Mouse (Mus musculus): ENCODE data around the gene Ptgfrn. TPM values are rescaled to one million over a fixed set of nuclear protein-coding genes. Genes with fewer than 3 reads are reported as not detected.

Gene Ptgfrn
- polyA plus RNA-seq, 1 experiment from 2014 or later, result 6.3 TPM

DNA sequence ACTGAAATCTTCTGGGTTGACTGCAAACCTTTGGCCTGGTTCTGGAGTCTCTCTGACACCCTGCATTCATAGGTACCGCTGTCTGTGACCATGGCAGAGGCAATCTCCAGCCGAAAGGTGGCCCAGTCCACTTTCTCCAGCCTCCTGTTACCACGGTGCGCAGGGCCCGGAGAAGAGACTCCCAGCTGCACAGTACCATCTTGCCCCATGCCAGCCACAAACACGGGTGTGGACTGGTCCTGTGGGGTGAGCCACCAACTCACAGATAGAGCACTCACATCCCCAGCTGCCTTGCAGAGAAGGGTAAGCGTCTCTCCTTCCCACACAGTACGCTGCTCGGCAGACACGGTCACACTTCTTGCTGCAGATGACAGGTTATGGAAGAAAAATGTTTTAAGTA is 97.1 kb downstream of the Ptgfrn start:
- WGBS, result 93% methylated on average over 10 of the region's 10 CpGs
- ATAC-seq (ENCODE audit: insufficient number of reproducible peaks, insufficient read depth, low FRiP score, low TSS enrichment), result no peak
- Histone ChIP-seq H3K9ac (no peak overlapping the region), H3K9me3 (no peaks in the 10 kb centered on the region), H3K4me2 (replicated peaks) (no peak overlapping the region), H3K4me1 (peaks cover 23% of the 10 kb centered on the region), H3K36me3 (no peaks in the 10 kb centered on the region), H3K4me3 (no peak overlapping the region), H3K27ac (no peak overlapping the region), H3K27me3 (no peaks in the 10 kb centered on the region)

DNA sequence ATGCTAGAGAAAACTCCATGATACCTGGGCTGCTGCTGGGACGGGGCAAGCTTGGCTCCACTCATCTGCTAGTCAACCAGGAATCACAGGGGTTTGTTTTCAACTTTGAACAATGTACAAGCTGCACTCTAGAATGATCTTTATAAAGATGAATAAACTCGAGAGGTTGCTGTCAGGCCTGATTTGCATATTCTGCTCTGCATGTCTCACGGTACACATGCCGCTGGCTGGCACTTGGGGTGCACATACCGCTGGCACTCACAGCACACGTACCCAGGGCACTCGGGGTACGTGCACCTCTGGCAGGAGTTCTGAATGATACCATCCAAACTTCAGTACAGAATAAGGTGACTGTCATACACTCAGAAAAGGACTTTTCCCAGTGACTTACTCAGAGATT is 97.5 kb downstream of the Ptgfrn start:
- Histone ChIP-seq H3K4me2 (replicated peaks) (no peak overlapping the region), H3K27me3 (no peaks in the 10 kb centered on the region), H3K4me1 (peaks cover 23% of the 10 kb centered on the region), H3K9me3 (no peaks in the 10 kb centered on the region), H3K9ac (no peak overlapping the region), H3K27ac (no peak overlapping the region), H3K4me3 (no peak overlapping the region), H3K36me3 (no peaks in the 10 kb centered on the region)
- WGBS, result 86% methylated on average over 8 of the region's 8 CpGs
- ATAC-seq (ENCODE audit: insufficient number of reproducible peaks, insufficient read depth, low FRiP score, low TSS enrichment), result no peak

DNA sequence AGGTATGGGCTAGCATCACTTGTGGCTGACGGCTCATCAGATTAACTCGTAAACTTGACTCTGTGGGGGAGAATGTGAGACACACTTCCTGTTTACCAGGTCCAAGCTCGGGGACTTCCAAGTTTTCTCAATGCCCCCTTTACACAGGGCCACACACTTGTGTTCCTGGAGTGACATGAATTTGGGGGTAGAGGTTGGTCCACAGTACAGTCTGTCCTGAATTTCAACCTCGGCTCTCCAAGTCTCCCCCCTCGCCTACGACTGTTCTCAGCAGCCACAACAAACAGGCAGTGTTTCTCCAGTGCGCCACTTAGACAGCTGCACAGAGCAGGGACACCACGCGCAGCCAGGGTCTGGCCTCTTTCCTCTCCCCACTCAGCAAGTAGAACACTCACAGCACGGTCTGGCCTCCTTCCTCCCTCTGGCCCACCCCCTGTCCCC is 97.9 kb downstream of the Ptgfrn start:
- Histone ChIP-seq H3K27ac (no peak overlapping the region), H3K4me3 (no peak overlapping the region), H3K36me3 (no peaks in the 10 kb centered on the region), H3K27me3 (no peaks in the 10 kb centered on the region), H3K9me3 (no peaks in the 10 kb centered on the region), H3K4me2 (replicated peaks) (no peak overlapping the region), H3K9ac (no peak overlapping the region), H3K4me1 (peaks cover 25% of the 10 kb centered on the region)
- no peak for ATAC-seq (ENCODE audit: insufficient number of reproducible peaks, insufficient read depth, low FRiP score, low TSS enrichment)
- WGBS, result 48% methylated on average over 10 of the region's 10 CpGs

DNA sequence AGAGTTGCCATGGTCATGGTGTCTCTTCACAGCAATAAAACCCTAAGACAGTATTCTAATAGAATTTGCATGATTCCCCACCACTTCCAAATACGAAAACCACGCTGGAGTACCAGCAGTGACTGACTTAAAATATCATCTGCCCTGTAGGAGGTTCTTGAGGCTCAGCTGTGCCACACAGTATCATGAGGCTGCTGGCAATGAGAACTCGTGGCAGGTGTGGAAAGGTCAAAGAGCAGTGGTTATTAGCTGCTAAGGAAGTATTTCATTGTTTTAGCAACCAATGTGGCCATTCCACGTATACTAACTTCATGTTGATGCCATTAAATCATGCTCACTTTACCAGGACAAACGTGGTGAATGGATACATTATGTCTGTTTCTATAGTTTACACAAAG is 98.9 kb downstream of the Ptgfrn start:
- no peak overlapping the region for H3K9ac ChIP-seq
- H3K36me3 ChIP-seq, result no peaks in the 10 kb centered on the region
- no peak for ATAC-seq (ENCODE audit: insufficient number of reproducible peaks, insufficient read depth, low FRiP score, low TSS enrichment)
- H3K27me3 ChIP-seq, result no peaks in the 10 kb centered on the region
- no peaks in the 10 kb centered on the region for H3K9me3 ChIP-seq
- H3K4me2 ChIP-seq (replicated peaks), result no peak overlapping the region
- 60% methylated on average over 5 of the region's 5 CpGs for WGBS
- no peak overlapping the region for H3K4me3 ChIP-seq
- peaks cover 27% of the 10 kb centered on the region for H3K4me1 ChIP-seq
- no peak overlapping the region for H3K27ac ChIP-seq

DNA sequence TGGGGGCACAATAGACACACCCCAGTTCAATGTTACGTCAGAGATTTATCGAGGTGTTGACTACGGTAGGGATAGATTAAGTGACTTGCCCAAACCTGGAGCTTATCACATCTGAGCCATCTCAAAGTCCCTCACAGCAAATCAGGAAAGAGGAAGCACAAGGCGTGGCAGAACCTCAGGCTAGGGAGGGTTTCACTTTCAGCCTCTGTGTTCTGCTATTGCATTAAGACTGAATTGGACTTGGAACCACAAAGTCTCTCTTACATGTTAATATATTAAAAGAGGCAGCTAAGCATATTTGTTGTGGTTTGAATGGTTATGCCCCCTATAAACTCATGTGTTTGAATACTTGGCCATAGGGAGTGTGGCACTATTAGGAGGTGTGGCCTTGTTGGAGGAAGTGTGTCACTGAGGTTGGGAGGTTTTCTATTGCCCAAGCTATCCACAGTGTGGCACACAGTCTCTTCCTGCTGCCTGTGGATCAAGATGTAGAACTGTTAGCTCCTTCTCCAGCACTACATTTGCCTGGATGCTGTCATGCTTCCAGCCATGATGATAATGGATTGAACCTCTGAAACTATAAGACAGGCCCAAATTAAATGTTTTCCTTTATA is 99.4 kb downstream of the Ptgfrn start:
- H3K4me2 ChIP-seq (replicated peaks), result no peak overlapping the region
- H3K27ac ChIP-seq, result no peak overlapping the region
- no peak for ATAC-seq (ENCODE audit: insufficient number of reproducible peaks, insufficient read depth, low FRiP score, low TSS enrichment)
- WGBS, result 87% methylated on average over 4 of the region's 4 CpGs
- no peak overlapping the region for H3K4me3 ChIP-seq
- H3K4me1 ChIP-seq, result peaks cover 27% of the 10 kb centered on the region
- no peaks in the 10 kb centered on the region for H3K27me3 ChIP-seq
- no peaks in the 10 kb centered on the region for H3K9me3 ChIP-seq
- no peak overlapping the region for H3K9ac ChIP-seq
- H3K36me3 ChIP-seq, result no peaks in the 10 kb centered on the region

DNA sequence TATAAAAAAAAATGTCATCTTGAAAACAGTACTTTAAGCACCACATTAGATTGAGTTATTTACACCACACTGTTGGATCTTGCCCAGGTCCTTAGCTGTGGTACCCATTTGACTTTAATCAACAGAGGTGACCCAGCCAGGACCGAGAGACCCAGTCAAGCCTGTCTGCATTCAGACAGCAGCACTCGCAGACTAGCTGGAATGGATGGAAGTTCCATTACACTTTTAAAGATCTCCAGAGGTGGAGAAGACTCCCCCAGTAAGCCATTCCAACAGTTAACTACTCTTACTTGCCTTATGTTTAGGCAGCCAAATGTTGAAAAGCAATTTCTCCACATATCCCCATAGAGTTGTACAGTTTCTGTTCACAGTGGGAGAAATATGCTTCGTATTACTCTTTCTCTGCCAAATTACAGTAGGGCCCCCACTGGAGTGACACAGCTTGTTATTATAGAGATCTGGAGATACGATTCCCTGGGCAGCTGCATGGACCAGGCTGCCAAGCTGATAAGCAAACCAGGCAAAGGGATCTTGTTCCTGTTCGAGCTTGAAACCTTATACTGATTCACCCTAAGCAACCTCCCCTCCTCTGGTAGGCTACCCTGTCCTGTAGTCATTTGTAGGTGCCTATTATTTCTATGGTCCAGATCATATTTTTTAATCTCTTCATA is 102.8 kb downstream of the Ptgfrn start:
- Histone ChIP-seq H3K27ac (no peak overlapping the region), H3K36me3 (no peaks in the 10 kb centered on the region), H3K9me3 (no peaks in the 10 kb centered on the region), H3K4me1 (0 out of 2 replicates have a peak, but pooled peaks cover 13% of the 10 kb centered on the region), H3K9ac (no peak overlapping the region), H3K4me2 (replicated peaks) (no peak overlapping the region), H3K4me3 (no peak overlapping the region), H3K27me3 (no peaks in the 10 kb centered on the region)
- ATAC-seq (ENCODE audit: insufficient number of reproducible peaks, insufficient read depth, low FRiP score, low TSS enrichment), result no peak
- 55% methylated on average over 5 of the region's 5 CpGs for WGBS

DNA sequence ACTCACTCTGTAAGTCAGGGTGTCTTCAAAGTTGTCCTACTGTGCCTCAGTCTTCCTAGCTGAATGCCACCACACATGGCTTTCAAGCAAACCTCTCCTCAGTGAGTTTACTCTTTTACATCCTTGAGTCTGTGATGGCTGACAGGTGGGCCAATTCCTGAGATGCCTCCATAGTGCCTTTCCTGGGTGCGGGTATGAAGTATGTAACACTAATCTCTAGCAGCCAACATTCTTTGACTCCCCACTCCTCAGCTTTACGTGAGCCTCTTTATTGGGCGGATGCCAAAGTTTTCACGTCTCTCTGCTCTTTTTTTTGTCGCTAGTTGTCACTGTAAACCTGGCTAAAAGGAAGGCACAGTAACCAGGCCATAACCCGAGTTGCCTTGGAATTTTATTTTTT is 104.7 kb downstream of the Ptgfrn start:
- Histone ChIP-seq H3K4me2 (replicated peaks) (no peak overlapping the region), H3K27me3 (no peaks in the 10 kb centered on the region), H3K9ac (no peak overlapping the region), H3K36me3 (no peaks in the 10 kb centered on the region), H3K4me3 (no peak overlapping the region), H3K9me3 (no peaks in the 10 kb centered on the region), H3K4me1 (0 out of 2 replicates have a peak, but pooled peaks cover 5% of the 10 kb centered on the region), H3K27ac (no peak overlapping the region)
- no peak for ATAC-seq (ENCODE audit: insufficient number of reproducible peaks, insufficient read depth, low FRiP score, low TSS enrichment)
- 75% methylated on average over 6 of the region's 6 CpGs for WGBS

DNA sequence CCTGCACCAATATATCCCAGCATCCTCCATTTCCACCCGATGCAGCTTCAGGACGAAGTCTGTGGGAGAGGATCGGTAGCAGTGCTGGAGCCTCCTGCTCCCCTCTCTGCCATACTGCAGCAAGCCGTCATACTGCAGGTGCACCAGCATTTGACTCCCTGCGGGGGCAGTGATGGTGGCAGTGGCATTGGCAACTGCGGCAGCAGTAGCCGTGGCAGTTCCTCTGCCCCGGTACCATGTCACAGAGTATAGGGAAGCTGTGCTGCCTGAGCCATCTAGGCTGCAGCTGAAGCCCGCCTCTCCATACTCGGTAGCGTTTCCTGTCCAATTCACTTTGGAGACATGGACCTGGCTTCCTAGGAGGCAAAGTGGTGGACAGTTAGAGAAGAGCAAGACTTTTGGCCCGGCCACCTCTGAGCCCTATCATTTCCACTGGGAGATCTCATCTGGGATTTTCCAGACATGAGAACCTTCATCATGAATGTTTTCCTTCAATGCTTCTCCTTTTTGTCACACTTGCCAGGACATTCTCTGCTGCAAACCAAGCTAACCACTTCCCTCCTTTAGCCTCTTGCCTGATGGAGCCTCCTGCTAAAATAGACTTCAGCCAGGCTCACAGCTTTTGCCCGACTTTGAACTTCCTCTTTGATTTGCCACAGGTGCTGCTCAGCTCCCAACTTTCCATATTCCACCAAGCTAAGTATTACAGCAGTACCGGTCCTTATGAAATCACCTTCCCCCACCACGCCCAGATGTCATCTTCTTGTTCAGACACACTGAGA is 106.3 kb downstream of the Ptgfrn start:
- Histone ChIP-seq H3K9ac (no peak overlapping the region), H3K9me3 (no peaks in the 10 kb centered on the region), H3K4me2 (replicated peaks) (no peak overlapping the region), H3K27me3 (no peaks in the 10 kb centered on the region), H3K36me3 (no peaks in the 10 kb centered on the region), H3K4me1 (0 out of 2 replicates have a peak, but pooled peaks cover 8% of the 10 kb centered on the region), H3K4me3 (no peak overlapping the region), H3K27ac (no peak overlapping the region)
- 86% methylated on average over 15 of the region's 15 CpGs for whole genome bisulfite sequencing
- ATAC-seq (ENCODE audit: insufficient number of reproducible peaks, insufficient read depth, low FRiP score, low TSS enrichment), result no peak

DNA sequence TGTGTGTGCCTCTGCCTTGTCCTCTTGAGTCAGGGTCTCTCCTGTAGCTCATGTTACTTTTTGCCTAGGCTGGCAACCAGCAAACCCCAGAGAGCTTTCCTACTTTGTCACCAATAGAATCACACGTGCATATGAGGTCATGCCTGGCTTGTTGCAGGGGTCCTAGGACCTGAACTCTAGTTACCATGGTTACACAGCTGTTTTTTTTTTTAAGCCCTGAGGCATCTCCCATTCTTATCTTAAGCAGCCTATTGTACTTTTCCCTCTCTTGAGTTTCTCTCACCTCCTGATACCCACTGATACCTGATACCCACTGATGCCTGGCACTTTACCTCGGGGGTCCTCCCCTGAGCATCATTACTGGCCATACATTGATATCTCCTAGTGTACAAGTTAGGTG is 110.3 kb downstream of the Ptgfrn start:
- WGBS, result 17% methylated on average over 2 of the region's 2 CpGs
- 0 out of 2 replicates have a peak, but pooled peaks cover 3% of the 10 kb centered on the region for H3K4me1 ChIP-seq

DNA sequence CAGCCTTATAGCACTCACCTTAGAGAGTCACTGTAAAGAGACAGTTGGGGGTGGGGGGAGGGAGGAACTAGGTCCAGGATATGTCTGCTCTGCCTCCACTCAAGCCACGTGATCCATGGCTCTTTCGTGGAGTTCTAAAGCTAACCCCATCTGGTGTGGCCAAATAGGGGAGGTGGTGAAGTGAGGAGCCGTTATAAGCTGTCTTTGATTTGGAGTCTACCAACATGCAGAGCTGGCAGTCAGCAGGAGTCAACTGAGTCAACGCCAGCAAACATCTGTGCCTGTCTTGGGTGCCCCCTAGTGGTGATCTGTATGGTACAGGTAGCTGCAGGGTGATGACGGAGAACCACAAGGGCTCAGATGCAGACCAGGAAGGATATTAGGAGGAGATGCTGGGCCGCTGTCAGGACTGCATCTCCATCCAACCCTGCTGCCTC is 111.2 kb downstream of the Ptgfrn start:
- Histone ChIP-seq H3K27me3 (no peaks in the 10 kb centered on the region), H3K4me3 (no peak overlapping the region), H3K4me2 (replicated peaks) (0 out of 2 replicates have a peak overlapping the region, but pooled peaks have one; percentile 26), H3K27ac (no peak overlapping the region), H3K9me3 (no peaks in the 10 kb centered on the region), H3K36me3 (no peaks in the 10 kb centered on the region), H3K9ac (no peak overlapping the region), H3K4me1 (0 out of 2 replicates have a peak, but pooled peaks cover 3% of the 10 kb centered on the region)
- WGBS, result 17% methylated on average over 6 of the region's 6 CpGs
- ATAC-seq (ENCODE audit: insufficient number of reproducible peaks, insufficient read depth, low FRiP score, low TSS enrichment), result no peak

More for the DNA sequence above, 110.3 kb downstream of the Ptgfrn start:
- no peak overlapping the region for H3K4me2 ChIP-seq (replicated peaks)
- H3K27ac ChIP-seq, result no peak overlapping the region
- H3K4me3 ChIP-seq, result no peak overlapping the region
- H3K9ac ChIP-seq, result no peak overlapping the region
- H3K27me3 ChIP-seq, result no peaks in the 10 kb centered on the region
- ATAC-seq (ENCODE audit: insufficient number of reproducible peaks, insufficient read depth, low FRiP score, low TSS enrichment), result no peak
- no peaks in the 10 kb centered on the region for H3K9me3 ChIP-seq
- no peaks in the 10 kb centered on the region for H3K36me3 ChIP-seq

DNA sequence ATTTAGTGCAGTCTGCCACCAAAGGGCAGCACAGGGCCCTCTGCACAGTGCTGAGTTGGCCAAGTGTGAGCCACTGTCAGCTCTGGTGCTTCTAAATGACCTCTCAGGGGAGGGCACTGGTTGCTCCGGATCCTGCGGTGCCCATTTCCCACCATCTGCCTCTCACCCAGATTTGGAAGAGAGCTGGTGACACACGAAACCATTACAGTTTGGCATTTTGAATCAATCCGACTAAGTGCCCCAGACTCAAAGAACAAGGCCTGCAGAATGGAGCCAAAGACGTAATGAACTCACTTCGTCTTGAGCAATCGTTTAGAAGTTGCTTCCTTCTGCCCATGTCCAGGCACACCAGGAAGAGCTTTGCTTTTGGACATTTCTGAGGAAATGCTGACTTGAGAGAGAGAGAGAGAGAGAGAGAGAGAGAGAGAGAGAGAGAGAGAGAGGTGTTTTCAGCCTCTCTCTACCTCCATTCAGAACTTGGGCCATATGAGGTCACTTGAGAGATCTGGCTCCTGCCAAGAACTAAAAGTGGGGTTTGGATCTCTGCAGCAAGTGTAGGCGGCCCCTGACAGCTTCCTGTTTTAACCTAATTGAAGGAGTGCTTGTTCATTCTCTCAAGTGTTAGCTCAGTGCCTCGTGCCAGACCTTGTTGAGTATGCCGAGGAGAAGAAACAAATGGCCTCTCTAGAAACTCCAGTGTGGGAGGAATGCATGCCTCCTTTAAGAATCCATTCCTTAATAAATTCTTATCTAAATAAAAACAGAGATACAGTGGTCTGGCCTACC is 112.1 kb downstream of the Ptgfrn start:
- Histone ChIP-seq H3K36me3 (no peaks in the 10 kb centered on the region), H3K9ac (no peak overlapping the region), H3K4me3 (no peak overlapping the region), H3K9me3 (no peaks in the 10 kb centered on the region), H3K27me3 (no peaks in the 10 kb centered on the region), H3K27ac (no peak overlapping the region), H3K4me2 (replicated peaks) (no peak overlapping the region), H3K4me1 (0 out of 2 replicates have a peak, but pooled peaks cover 3% of the 10 kb centered on the region)
- no peak for ATAC-seq (ENCODE audit: insufficient number of reproducible peaks, insufficient read depth, low FRiP score, low TSS enrichment)
- 73% methylated on average over 10 of the region's 10 CpGs for WGBS
